Mouse (Mus musculus) gonadal fat pad, adult 2 months (tissue): ENCODE measurements at regions not wholly inside any gene's neighbourhood (a gene's known extent, or its start where the extent isn't known, plus 50 kb on each side); places are given as distances from the start of the nearest gene placed in this dataset.

Source experiments
- DNase-seq: peaks from one replicate; pipeline ENCODE4 v3.0.0-alpha.2; 2012; ENCODE audit warnings: low read depth

DNA sequence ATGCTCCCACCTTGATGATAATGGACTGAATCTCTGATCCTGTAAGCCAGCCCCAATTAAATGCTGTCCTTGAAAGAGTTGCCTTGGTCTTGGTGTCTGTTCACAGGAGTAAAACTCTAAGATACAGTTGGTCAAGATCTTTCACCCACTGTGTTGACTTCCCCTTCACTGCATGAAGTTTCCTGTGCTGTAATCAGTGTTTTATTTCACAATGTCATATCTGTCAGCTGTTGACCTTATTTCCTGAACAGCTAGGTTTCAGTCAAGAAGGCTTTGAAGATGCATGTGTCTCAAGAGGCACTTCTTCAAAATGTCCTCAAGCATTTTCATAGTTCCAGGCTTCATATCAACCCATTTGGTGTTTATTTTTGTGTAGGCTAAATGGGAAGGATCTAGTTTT is 597.3 kb upstream of the Fam92a start:
- no peak for DNase-seq

DNA sequence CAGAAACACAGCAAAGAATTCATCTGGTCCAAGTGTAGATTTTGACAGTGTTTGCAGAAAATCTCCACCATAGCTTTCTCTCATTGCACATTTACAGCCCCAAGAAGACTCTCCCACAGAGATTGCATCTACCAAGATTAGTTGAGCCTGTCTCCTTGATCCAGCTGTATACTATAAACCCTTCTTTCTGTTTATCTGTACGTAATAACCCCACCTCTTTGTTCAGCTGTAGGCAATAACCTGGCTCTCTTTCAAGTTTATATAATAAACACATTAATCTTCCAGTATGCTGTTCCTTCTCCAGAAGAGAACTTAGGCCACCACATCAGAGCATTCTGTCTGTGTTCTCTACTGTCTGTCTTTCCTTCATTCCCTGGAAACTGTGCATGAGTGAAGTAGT is 594.9 kb upstream of the Fam92a start:
- DNase-seq = no peak

DNA sequence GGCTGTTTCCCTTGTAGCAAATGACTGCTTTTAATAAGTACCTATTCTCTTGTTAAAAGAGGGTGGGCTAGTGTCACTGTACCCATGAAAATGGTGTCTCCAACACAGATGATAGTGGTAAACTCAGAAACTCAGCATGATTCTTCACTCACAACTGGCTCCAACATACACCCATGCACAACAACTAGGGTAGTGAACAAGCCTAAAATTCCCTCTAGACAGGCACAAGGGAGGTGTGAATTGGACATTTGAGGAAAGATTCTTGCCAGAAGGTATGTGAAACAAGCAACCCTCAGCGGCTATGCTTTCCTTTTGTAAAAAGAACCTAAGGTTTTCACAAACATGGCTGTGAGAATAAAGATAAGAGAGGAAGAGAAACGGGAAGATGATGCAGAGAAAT is 579.0 kb upstream of the Fam92a start:
- DNase-seq = no peak

DNA sequence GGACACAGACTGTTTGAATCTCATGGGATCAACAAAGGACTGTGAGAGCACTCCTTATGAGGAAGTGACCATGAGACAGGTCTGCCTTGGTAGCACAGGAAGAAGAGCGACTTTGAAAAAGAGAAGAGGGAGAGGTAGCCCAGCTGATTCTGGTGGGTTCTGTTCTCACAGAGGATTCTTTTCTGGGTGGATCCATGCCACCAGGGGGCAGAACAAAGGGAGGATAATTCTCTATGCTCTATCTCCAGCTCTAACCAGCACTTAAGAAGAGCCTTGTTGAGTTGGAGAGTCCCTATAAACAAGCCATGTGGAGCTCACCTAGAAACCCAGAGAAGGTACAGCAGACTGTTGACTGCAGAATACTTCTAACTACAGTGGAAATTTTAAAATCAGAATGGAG is 578.1 kb upstream of the Fam92a start:
- DNase-seq = no peak

DNA sequence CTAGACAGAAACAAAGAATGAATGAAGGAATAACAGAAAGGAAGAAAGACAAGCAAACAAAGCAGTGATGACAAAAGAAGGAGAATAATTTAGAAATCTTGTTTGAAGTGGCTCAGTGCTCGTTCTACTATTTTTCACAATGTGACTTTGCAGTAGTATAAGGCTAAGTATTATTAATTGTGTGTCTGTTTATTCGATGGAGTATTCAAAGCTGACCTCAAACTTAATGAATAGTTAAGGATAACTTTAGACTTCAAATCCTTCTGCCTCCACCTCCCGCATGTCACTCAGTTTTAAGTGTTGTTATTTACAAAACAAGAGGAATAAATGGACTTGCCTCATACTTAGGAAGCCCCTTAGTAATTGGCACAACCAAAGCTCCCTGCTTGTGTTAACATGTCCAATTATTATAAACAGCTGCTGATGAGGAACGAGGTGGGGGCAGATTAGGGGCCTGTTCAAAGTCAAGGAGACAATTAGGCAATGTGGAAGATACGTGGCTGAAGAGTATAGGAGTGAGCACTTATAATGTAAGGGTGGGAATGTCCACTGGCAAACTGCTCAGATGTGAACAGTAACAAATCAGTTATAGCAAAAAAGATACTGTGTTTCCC is 572.0 kb upstream of the Fam92a start:
- DNase-seq = no peak

DNA sequence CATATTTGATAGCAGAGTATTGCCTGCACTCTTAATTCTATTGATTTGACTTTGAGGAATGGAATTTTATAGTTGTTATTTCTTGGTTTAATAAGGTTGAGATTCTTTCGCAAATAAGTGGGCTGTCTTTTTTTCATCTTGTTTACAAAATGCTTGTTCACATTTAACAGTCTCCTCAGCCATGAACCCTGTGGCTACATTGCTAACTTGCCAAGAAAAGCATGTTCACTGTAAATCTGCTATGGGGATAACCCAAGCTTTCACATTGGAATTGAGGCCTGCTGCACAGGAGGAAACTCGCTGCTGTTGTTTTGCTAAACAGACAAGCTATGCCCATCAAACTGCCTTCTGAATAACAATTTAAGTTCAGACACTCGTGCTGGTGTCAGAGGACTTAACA is 564.6 kb upstream of the Fam92a start:
- DNase-seq = no peak

DNA sequence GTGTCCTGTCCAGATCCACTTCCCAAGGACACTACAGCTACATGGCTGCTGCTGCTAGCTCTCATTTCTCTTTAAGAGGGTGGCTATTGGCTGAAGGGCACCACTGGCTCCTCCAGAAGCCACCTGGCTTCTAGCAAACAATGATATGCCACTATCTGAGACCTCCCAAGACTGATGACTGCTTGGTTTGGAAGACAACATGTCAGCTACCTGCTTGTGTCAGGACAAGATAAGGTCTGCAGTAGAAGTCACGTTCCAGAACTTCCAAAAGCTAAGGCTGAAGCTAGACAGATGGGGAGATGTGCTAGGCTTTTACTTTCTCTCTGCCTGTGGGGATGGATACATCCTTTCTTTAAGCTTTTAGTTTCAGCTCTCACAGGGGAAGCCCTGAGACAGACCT is 528.4 kb upstream of the Fam92a start:
- DNase-seq = no peak

DNA sequence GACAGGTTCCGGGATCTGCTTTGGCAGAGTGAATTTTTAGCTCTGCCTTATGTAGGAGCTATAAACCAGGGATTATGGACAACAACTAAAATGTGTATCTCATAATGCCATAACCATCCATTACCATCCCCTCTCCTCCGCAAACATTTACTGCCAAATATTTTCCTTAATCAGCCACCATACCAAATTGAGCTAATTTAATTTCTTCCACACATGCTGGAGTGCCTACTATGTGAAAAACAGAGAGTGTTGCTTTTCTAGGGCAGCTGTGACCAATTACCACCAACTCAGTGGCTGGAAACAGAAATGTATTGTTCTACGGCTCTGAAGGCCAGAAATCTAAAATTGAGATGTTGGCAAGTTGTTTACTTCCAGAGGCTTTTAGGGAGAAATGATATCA is 506.0 kb upstream of the Fam92a start:
- DNase-seq = no peak

DNA sequence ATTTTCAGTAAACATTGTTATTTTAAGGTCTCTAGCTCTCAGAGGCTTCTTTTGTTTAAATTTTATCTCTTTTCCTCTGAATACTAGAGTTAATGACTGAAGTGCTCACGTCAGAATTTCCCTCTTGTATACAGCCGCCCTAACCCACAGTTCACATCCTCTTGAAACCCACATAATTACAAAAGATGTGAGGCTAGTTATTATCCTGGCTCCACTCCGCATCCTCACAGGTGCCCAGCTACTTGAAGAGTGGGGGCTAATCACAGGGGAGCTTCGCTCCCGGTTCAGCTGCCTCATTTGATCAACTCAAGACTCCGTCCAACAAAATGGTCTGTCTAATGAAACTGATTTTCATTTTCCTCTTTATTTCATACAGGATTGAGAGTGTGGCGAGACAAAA is 499.6 kb upstream of the Fam92a start:
- no peak for DNase-seq

DNA sequence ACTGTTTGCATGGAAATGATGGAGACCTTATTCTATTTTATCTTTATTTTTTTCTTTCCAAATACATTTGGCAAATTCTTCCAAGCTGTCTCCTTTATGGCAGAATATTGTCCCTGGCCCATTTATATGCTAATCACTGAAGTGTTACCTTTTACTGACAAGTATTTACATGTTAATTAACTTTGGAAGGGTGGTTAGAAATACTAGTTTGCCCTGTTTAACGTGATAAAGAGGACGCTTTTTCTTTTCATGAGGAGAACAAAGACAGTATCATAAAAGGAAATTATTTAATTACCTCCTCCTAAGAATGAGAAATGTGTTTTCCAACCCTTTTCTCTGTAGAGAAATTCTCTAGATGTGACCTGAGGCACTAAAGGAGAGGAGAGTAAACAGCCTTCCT is 491.4 kb upstream of the Fam92a start:
- no peak for DNase-seq

DNA sequence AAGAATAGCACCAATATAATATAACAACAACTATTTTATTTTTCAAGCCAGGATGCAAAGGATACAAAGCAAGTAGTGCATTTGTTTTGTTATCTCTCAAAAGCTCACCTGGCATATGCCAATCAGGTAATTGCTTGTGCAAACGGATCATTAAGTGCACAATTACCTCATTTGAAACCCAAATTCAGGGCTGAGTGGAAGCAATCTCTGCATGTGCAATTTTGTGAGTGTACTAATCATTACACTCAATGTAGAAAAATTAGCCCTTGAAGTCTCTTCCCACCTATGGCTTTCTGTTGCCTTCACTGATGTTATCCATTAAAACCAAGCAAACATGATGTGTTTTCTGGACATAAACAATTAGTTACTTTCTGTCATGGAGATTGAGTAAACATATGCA is 490.9 kb upstream of the Fam92a start:
- no peak for DNase-seq

DNA sequence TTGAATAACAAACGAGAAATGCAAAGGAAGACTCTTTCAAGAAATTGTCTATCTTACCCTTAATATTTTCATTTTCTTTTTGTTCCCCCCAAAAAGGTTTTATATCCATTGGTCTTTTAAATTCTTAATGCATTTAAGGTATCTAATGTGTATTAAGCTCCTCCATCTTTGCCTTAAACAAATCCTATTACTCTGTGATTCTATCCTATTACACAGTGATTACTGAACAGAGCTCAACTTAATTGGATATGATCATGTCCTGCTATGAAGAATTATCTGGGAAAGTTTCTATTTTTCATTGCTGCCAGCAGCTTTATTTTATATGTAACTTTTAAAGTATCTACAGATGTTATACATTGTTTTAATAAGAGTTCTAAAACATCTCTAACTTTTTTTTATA is 487.3 kb upstream of the Fam92a start:
- DNase-seq = no peak

DNA sequence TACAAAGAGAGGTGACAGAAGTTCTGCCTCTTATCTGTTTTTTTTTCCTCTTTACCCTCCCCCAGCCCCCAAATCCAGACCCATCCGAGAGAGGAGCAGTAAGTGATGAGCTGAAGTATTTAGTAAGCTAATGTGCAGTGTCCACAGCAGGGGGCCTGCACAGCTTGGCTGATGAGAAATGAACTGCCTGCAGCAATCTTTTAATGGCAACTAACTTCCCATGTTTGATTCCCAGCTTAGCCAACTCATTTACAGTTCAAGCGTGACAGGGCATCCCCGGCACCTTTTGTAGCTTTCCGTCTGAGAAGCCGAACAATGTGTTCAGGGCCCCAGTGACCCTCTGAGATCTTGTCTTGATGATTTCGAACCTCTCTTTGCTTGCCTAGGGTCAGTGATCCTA is 486.8 kb upstream of the Fam92a start:
- DNase-seq = no peak

DNA sequence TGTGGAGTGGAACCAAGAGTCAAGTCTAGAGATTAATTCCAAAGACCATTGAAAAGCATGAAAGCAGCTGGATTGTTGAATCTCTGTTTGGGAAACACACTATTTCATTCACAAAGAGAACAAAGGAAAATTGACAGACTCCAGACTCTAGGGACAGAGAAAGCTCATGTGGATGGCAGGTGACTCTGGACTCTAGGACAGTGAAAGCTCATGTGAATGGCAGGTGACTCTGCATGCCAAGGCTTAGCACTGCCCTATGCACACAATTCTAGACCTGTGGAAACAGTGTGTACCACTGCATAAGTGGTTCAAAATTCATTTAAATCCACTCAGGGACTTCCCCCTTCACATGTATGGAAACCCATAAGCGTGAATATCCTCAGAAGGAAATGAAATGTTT is 486.0 kb upstream of the Fam92a start:
- DNase-seq = no peak

DNA sequence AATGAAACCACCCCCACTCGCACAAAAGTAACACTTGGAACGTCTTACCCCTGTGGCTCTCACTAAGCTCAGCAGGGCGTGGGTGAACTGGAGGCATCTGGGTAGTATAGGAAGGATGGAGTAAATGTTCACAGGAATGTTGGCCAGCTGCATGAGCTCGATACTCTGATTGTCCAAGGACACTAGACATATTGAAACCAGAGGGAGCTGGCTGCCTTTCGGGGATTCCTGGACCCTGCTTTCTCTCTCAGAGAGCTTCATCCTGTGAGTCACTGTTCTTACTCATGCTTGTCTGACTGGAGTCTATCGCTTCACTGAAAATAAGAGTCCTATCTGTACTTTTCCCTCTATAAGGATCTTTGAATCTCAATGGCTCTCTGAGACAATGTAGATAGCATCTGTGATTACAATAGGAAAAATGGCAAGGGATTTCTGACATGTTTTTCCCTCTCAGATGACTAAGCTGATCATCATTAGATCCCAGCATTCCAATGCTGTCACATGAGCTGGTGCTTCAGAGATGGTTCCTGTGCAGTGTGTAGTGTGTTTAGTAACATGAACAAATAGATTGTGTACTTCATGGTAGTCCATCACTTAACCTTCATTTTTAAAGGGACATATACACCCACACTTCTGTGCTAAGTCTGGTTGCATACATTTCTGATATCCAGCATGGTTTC is 485.2 kb upstream of the Fam92a start:
- DNase-seq = no peak

DNA sequence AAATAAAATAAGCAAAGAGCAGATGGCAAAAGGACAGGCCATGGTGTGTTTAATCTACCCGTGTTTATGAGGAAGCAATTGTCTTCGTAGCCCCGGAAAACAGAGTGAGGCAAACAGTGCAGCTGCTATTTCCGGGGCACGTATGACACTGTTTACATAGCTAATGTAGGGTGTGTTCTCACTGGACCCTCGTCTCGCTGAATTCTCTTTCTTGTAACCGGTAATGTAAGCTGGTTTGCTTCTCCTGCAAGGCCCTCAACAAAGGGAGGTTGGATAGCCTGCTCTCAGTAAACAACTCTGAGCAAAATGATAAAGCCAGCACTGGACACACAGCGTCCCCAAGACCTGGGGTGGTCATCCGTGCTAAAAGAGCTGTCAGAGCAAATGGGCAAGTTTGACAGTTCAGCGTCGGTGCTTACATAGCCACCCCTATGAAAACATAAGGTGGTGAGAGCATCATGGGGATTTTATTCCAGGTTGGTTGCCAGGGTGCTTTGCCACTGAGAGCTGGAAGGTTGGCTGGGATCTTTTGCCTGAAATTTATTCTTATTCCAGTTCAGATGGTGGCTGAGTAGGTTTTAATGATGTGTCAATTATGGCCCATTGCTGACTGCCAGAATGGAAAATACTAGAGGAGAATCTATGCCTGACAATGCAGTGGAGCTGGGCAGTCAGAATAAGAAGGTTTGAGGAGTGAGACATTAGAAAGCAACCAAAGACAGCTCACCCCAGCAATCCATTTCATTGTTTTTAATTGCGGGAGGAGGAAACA is 483.8 kb upstream of the Fam92a start:
- no peak for DNase-seq

DNA sequence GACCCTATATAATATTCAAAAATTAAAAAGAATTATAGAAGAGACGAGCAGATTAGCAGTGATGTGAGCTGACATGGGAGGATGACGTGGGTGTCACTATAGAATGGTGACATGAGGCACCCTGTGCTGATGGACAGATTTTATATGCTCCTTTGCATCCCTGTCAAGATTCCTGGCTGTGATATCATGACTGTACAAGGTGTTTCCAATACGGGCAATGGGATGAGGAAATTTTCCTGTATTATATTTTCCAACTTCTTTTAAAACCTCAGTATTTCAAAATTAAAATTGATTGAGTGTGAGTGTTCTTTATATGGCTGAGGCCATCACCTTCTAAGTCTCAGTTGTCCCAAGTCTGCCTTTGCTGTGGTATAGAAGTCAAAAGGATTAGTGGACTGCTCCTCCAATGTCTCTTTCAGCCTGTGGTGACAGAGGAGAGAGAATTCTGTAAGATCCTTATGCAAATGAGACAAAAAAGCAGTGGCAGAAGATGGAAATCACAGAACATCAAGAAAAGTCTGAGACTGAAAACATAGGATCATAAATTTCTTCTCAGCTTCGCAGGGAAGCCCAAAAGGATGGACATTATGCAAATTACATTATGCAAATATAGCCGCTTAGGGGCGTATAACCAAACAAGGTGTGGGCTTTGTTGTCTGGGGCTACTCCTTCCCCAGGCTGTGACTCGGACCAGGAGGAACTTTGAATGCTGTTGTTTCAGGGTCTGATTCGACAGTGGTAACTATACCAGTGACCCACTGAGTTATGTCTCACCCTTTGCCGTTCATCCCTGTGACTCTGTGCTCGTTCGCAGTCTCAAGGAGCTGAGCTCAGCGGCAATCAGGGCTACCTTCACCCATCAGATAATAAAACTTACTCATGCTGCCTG is 483.0 kb upstream of the Fam92a start:
- DNase-seq = no peak

DNA sequence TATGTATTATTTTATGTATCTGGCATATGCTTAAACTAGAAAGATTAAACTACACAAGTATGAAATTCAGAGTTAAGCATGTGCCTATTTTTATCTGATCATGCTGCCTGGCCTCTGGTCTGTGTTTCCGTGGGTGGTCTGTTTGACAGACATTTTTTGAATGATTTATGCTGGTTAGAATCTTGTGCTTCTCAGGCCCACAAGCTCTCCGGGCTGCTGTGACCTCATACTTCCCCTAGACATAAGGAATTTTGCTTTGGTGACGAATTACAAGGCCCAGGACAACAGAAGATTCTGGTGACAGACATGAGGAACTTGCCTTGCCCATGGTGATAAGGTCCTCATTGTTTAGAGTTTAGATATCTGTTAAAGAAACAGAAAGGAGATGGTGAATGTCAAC is 475.9 kb upstream of the Fam92a start:
- DNase-seq = no peak

DNA sequence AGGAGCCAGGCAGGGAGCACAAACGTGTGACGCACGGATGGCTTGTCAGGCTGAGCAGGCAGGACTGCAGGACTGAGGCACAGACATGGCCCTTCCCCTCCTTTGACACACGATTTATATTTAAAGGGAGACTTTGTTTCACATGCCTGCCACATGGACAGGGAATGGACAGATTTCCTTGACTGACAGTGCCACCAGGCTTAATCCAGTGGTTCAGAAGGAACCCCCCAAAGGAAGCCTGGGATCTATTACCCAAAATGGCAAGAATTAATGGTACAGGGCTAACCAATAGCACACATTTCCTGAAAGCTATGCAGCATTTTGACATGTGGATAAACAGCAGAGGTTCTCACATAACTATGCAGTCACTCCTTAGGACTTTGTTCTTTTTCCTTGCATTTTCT is 470.7 kb upstream of the Fam92a start:
- no peak for DNase-seq

DNA sequence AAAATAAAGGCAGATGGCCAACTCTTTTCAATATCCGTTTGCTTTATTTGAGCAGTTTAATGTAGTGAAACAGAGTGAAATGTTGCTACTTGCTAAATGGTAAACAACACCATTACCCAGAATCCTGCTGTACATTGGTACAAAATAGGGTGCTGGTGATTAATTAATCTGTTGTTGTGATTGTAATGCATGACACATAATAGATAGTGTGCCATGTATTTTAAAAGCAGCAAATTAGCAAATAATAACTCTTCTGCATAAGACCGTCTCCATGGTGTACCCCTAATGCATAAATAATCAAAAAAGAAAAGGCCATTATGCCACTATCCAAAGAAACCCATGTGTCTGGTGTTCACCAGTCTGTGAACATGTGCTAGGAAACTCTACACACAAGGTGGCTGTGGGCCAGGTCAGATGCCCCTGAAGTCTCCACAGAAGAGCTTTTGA is 457.6 kb upstream of the Fam92a start:
- no peak for DNase-seq

DNA sequence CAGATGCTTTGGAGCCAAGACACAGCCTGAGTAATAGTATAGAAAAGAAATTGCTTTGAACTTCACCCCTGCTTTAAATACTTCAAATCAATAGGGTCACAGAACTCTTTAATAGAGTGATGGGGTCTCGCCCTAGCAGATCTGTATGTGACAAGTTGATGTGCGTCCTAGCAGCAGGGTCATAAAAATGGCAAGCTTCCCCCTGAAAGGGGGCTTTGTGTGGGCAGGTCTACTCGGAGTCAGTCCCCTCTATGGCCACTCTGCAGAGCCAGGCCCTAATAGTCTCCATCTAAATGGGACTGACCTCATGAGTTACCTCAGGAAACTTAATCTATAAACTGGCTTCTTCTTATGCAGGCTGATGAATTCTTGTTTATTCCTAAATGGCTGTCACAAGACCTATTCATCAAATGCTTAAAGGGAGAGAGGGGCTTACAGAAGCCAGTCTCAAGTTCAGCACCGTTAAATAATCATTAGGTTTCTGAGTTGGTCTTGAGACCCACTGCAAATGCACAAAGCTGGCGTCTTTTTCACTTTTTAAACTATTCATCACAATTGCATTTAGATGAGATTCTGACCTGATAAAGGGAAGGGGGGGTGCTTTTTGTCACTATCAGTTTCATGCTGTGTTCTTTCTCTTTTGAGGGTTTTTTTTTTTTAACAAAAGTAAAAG is 457.0 kb upstream of the Fam92a start:
- no peak for DNase-seq
